Mouse (Mus musculus) macrophage (primary cell): Measurements from ENCODE around the gene Jun. TPM values are rescaled to one million over a fixed set of nuclear protein-coding genes. Genes with fewer than 3 reads are reported as not detected.

Experiments
- H3K27ac ChIP-seq: fragments of 350-480 bp; formaldehyde crosslinking; 2 replicates; pipeline ENCODE4 v1.9.0; 2021
- H3K36me3 ChIP-seq: fragments of 350-480 bp; formaldehyde crosslinking; 2 replicates; pipeline ENCODE4 v1.9.0; 2021; ENCODE audit errors: inconsistent target
- H3K4me3 ChIP-seq: fragments of 350-480 bp; formaldehyde crosslinking; 2 replicates; pipeline ENCODE4 v1.9.0; 2021; ENCODE audit errors: inconsistent target
- H3K79me2 ChIP-seq: fragments of 350-480 bp; formaldehyde crosslinking; 2 replicates; pipeline ENCODE4 v1.9.0; 2021; ENCODE audit errors: inconsistent target
- WGBS: methylation state at CpG from one replicate; pipeline ENCODE4 v1.1.7; 2026; ENCODE audit warnings: inconsistent platforms; ENCODE audit not compliant: missing documents; 5-methylcytosine and 5-hydroxymethylcytosine counted together
- polyA plus RNA-seq: library from polyadenylated mRNA; stranded (reverse); fragments of 250-400 nt; gene quantifications from 3 replicates; pipeline ENCODE4 v1.2.4, GENCODE M21; 2018; ENCODE audit warnings: inconsistent platforms
- total RNA-seq, 78 experiments: library from RNA; depleted of rRNA; stranded (reverse); fragments of 250-400 nt; gene quantifications; 1 replicate in 9 of 78; 2 replicates in 24 of 78; 3 replicates in 43 of 78; 4 replicates in 2 of 78; pipeline ENCODE4 v1.2.4; 2018; ENCODE audit warnings: inconsistent platforms in 56 of 78

Jun gene
- total RNA-seq (2018; cell fraction: chromatin; rRNA removed), result 100 to 1,000 TPM in 10 of 26 experiments, 10 to 100 TPM in 16; 17.6 to 414 (median 78.5) TPM
- 100 to 1,000 TPM in 18 of 26 experiments, 10 to 100 TPM in 8; 46.1 to 671 (median 174) TPM for total RNA-seq (2018; cell fraction: cytosol; rRNA removed)
- 100 to 1,000 TPM in 24 of 26 experiments, 10 to 100 TPM in 2; 58.0 to 810 (median 256) TPM for total RNA-seq (2018; cell fraction: nucleus; rRNA removed)
- 85.3 to 155 TPM (median 144 TPM) in 3 replicates for polyA plus RNA-seq

- Histone ChIP-seq H3K79me2 (peaks cover 34% of the 10 kb centered on the region), H3K4me3 (peak within 1 kb of the TSS; percentile 93), H3K36me3 (no peaks in the 10 kb centered on the region), H3K27ac (peak within 1 kb of the TSS; percentile 99)
- 0% methylated on average over 59 of the region's 68 CpGs for WGBS
Observed at GRCm38 (mm10) chr4:95052025-95052899, at the start of gene Jun. Gene Jun, minus strand, starts transcription at chr4:95052222.

GRCm38 (mm10) chr4:95101684-95102083 lies 49.7 kb upstream of the Jun start:
- no peaks in the 10 kb centered on the region for H3K79me2 ChIP-seq
- no peaks in the 10 kb centered on the region for H3K36me3 ChIP-seq
- no peak overlapping the region for H3K4me3 ChIP-seq
- 89% methylated on average over 7 of the region's 7 CpGs for WGBS
- H3K27ac ChIP-seq, result peak overlapping the region; percentile 76

- Histone ChIP-seq H3K27ac (peak overlapping the region; percentile 76), H3K79me2 (no peaks in the 10 kb centered on the region)
Observed at GRCm38 (mm10) chr4:95100694-95101093, 48.7 kb upstream of the Jun start.

DNA sequence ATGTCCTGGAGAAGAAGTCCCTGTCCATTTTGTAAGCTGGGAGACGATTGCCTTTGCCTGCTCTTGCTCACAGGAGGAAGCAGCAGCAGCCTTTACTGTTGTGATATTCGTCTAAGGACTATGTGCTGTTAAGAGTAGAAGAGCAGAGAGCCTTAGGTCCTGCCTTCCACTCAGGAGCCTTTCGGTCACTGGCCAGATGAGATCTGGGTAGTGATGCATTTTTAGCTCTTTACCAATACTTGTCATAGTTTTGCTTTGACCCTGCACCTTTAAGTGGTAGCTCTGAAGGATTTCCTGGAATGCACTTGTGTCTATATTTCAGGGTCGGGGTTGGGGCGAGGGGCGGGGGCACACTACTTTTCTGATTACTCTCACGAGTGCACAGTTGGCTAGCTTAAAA lies 47.4 kb upstream of the Jun start:
- Histone ChIP-seq H3K4me3 (no peak overlapping the region), H3K36me3 (no peaks in the 10 kb centered on the region), H3K79me2 (no peaks in the 10 kb centered on the region), H3K27ac (peak overlapping the region; percentile 76)
- WGBS, result 81% methylated on average over 7 of the region's 7 CpGs

More at GRCm38 (mm10) chr4:95100694-95101093, 48.7 kb upstream of the Jun start:
- Histone ChIP-seq H3K4me3 (no peak overlapping the region), H3K36me3 (no peaks in the 10 kb centered on the region)

GRCm38 (mm10) chr4:95098722-95099097 lies 46.7 kb upstream of the Jun start:
- no peak overlapping the region for H3K4me3 ChIP-seq
- WGBS, result 95% methylated on average over 5 of the region's 5 CpGs
- no peaks in the 10 kb centered on the region for H3K79me2 ChIP-seq
- peak overlapping the region; percentile 76 for H3K27ac ChIP-seq
- no peaks in the 10 kb centered on the region for H3K36me3 ChIP-seq

- H3K27ac ChIP-seq, result no peak overlapping the region; the same call in 1 of the 2 replicates
- no peak overlapping the region for H3K4me3 ChIP-seq
- no peaks in the 10 kb centered on the region for H3K79me2 ChIP-seq
- 77% methylated on average over 10 of the region's 10 CpGs for WGBS
- no peaks in the 10 kb centered on the region for H3K36me3 ChIP-seq
Observed at GRCm38 (mm10) chr4:95097942-95098721, 46.1 kb upstream of the Jun start.

DNA sequence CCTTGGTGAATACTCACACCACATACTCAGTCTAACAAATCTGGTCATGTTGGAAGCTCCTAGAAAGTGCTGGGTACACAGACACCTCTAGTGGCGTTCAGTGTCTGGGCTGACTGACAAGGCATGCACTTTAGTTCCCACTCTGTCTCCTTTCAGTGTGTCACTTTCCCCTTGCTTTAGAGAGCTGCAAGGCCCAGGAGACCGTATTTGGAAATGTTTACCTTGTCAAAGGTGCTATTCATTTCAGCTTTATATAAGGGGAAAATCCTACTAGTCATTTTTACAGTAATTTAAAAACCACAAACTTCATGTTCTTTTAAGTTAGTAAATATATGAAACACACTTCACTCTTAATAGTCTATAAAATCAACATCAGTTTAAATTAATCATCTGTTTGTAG lies 44.7 kb upstream of the Jun start:
- 94% methylated on average over 2 of the region's 2 CpGs for WGBS
- no peaks in the 10 kb centered on the region for H3K79me2 ChIP-seq
- H3K4me3 ChIP-seq, result no peak overlapping the region

GRCm38 (mm10) chr4:95095911-95096310 lies 43.9 kb upstream of the Jun start:
- Histone ChIP-seq H3K4me3 (no peak overlapping the region), H3K79me2 (no peaks in the 10 kb centered on the region), H3K36me3 (no peaks in the 10 kb centered on the region), H3K27ac (no peak overlapping the region)
- WGBS, result 95% methylated on average over 6 of the region's 6 CpGs

More for the DNA sequence above, 44.7 kb upstream of the Jun start:
- H3K36me3 ChIP-seq, result no peaks in the 10 kb centered on the region
- no peak overlapping the region for H3K27ac ChIP-seq

DNA sequence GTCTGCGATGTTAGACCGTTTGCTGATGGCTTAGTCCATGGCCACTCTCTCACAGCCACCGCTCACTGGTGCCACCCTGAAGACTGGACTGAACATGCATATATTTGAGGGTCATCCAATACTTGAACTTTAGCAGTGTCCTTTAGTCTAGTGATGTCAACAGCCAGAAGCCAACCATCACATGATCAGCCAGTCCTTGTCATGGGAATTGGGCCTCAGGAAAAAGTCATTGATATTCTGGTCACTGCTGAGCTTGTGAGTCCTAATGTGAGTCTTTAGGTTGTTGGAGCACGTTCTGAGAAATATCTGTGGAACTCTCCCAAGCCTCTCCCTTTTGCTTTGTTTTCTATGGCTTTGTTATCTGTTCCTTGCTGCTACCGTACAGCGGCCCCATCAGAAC lies 43.3 kb upstream of the Jun start:
- Histone ChIP-seq H3K36me3 (no peaks in the 10 kb centered on the region), H3K4me3 (no peak overlapping the region), H3K79me2 (no peaks in the 10 kb centered on the region), H3K27ac (no peak overlapping the region)
- 94% methylated on average over 6 of the region's 6 CpGs for WGBS

DNA sequence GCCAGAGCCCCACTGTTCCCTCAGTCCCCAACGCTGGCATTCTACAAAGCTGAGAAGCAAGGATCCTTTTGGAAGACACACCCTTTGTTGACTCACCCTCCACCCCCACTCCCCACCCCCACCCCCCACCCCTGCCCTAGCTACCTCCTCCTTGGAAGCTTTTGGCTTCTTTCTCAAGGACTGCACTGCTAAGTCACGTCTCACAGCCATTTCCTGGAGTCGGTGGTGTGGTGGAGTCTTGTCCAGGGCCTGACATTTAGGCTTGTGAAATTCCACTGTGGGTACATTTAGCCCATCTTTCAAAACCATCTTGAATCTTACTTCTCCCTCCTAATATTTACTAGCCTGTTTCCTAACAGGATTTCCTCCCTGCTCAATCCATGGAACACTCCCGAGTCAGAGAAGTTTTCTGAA lies 42.7 kb upstream of the Jun start:
- 34% methylated on average over 4 of the region's 4 CpGs for WGBS
- Histone ChIP-seq H3K36me3 (no peaks in the 10 kb centered on the region), H3K27ac (peak overlapping the region; percentile 13; the same call in 1 of the 2 replicates), H3K79me2 (no peaks in the 10 kb centered on the region), H3K4me3 (no peak overlapping the region)

GRCm38 (mm10) chr4:95093615-95094014 lies 41.6 kb upstream of the Jun start:
- H3K36me3 ChIP-seq, result no peaks in the 10 kb centered on the region
- H3K79me2 ChIP-seq, result no peaks in the 10 kb centered on the region
- H3K4me3 ChIP-seq, result no peak overlapping the region
- H3K27ac ChIP-seq, result no peak overlapping the region
- WGBS, result 98% methylated on average over 6 of the region's 6 CpGs

DNA sequence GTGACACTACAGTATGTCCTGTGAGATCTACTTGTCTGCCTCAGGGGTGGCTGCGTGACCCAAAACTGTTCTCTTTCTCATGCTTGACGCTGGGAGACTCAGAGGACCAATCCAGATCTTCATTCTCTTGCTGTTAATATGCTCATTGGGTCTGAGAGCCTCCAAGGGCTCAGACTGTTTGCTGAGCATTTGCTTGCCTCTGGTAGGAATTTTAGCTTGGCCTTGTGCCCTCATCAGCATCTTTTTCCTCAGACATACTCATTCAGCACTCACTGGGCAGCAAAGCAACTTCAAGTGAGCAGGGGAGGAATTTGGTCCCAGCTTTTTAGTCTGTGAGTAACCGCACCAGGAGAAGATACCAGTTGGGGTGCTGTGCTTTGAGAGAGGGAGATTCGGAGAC lies 40.5 kb upstream of the Jun start:
- Histone ChIP-seq H3K36me3 (no peaks in the 10 kb centered on the region), H3K79me2 (no peaks in the 10 kb centered on the region), H3K27ac (no peak overlapping the region), H3K4me3 (no peak overlapping the region)
- 96% methylated on average over 3 of the region's 4 CpGs for WGBS

DNA sequence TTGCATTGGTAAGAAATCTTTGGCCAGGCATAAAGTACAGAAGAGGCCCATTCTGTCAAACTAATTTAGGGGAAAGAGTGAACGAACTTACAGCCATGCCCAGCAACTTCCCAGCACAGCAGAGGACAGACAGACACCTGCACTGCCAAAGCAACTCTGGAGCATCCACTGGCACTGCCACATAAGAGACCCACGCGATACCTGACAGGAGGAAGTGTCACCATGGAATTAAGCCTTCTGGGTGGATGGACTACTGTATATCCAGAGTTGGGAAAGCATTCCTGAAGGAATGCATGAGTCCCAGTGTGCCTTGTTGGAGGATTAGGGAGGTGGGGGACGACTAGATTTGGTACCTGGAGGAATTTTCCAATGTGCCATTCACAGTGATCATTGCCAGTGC lies 39.5 kb upstream of the Jun start:
- Histone ChIP-seq H3K27ac (no peak overlapping the region), H3K36me3 (no peaks in the 10 kb centered on the region), H3K4me3 (no peak overlapping the region), H3K79me2 (no peaks in the 10 kb centered on the region)
- WGBS, result 96% methylated on average over 4 of the region's 4 CpGs

DNA sequence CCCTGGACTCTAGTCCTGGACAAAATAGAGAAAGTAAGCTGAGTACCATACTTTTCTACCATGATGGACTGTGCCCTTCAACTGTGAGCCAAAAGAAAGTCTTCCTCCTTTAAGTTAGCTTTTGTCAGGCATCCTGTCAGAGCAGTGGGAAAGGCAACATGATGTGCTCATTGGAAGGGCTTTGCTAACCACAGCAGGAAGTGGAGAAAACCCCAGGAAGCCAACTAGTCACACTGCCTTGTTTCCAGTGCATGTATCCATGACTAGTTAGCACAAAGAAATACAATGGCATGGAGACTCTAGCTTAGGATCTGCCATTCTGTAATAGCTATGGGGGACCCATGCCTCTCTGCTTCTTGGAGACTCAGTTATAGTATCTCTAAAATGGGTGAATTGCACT lies 37.9 kb upstream of the Jun start:
- H3K4me3 ChIP-seq, result no peak overlapping the region
- H3K79me2 ChIP-seq, result no peaks in the 10 kb centered on the region
- no peak overlapping the region for H3K27ac ChIP-seq
- H3K36me3 ChIP-seq, result no peaks in the 10 kb centered on the region

GRCm38 (mm10) chr4:95089053-95089452 lies 37.0 kb upstream of the Jun start:
- 66% methylated on average over 5 of the region's 5 CpGs for WGBS
- H3K27ac ChIP-seq, result peak overlapping the region; percentile 22
- no peaks in the 10 kb centered on the region for H3K79me2 ChIP-seq
- no peaks in the 10 kb centered on the region for H3K36me3 ChIP-seq
- no peak overlapping the region for H3K4me3 ChIP-seq
